Comparison of ENCODE assay signal across 23 mouse cellular contexts in genomic region chr4:118692412-118692973, GRCm38 (mm10). TPM values are rescaled to one million over a fixed set of nuclear protein-coding genes. Genes with fewer than 3 reads are reported as not detected.
DNase-seq lines count a peak whose midpoint lies in the region; ATAC-seq and TF ChIP-seq lines count a peak whose summit lies in the region.
"Had no signal": no experiment of that assay in that cellular context is flagged by ENCODE, and none has a peak within 500 bp of the region (broad histone marks: within the 10 kb centered on the region; RNA-seq: fewer than 3 reads in every experiment).

Gene Olfr1342, minus strand, starts transcription at chr4:118692756.

- no peaks in the 10 kb centered on the region for H3K9me3 ChIP-seq in hindbrain, embryonic 10.5 days
- H3K9me3 ChIP-seq in hindbrain, postnatal 0 days (ENCODE audit: low read length), result no peaks in the 10 kb centered on the region
- no peaks in the 10 kb centered on the region for H3K9me3 ChIP-seq in lung, embryonic 14.5 days (ENCODE audit: low read depth, low read length)
- H3K9me3 ChIP-seq in embryonic facial prominence, embryonic 10.5 days, result no peaks in the 10 kb centered on the region
- H3K9me3 ChIP-seq: heart, embryonic 15.5 days; neural tube, embryonic 12.5 days had no signal

- WGBS in hindbrain, embryonic 10.5 days, result 55% methylated on average over 12 of the region's 12 CpGs
- 48% methylated on average over 12 of the region's 12 CpGs for WGBS in hindbrain, postnatal 0 days
- WGBS in lung, embryonic 14.5 days, result 37% methylated on average over 12 of the region's 12 CpGs
- 31% methylated on average over 12 of the region's 12 CpGs for WGBS in embryonic facial prominence, embryonic 10.5 days

- no peak for TF ChIP-seq CTCF in hindbrain, postnatal 0 days (IDR thresholded peaks at IDR 0.05; ENCODE audit: low read depth)
- no peak for TF ChIP-seq CTCF in lung, embryonic 14.5 days (IDR thresholded peaks at IDR 0.05; ENCODE audit: low read depth)

- H3K36me3 ChIP-seq in hindbrain, embryonic 10.5 days, result no peaks in the 10 kb centered on the region
- H3K36me3 ChIP-seq in hindbrain, postnatal 0 days (ENCODE audit: insufficient read depth, low read length), result no peaks in the 10 kb centered on the region
- H3K36me3 ChIP-seq in lung, embryonic 14.5 days (ENCODE audit: insufficient read depth), result no peaks in the 10 kb centered on the region
- H3K36me3 ChIP-seq in embryonic facial prominence, embryonic 10.5 days (replicated peaks), result no peaks in the 10 kb centered on the region
- H3K36me3 ChIP-seq: heart, embryonic 15.5 days; neural tube, embryonic 12.5 days had no signal

- no peak within 1 kb of the TSS for H3K27ac ChIP-seq in hindbrain, embryonic 10.5 days
- no peak within 1 kb of the TSS for H3K27ac ChIP-seq in hindbrain, postnatal 0 days
- peak within 1 kb of the TSS; percentile 65 for H3K27ac ChIP-seq in lung, embryonic 14.5 days (ENCODE audit: low read depth)
- H3K27ac ChIP-seq in embryonic facial prominence, embryonic 10.5 days (replicated peaks), result peak within 1 kb of the TSS; percentile 24; the same call in 1 of the 2 replicates
- H3K27ac ChIP-seq: heart, embryonic 15.5 days; liver, embryonic 14.5 days; neural tube, embryonic 12.5 days; stomach, postnatal 0 days had no signal

- no peak within 1 kb of the TSS for H3K4me3 ChIP-seq in hindbrain, embryonic 10.5 days
- H3K4me3 ChIP-seq in hindbrain, postnatal 0 days (ENCODE audit: low read length), result no peak within 1 kb of the TSS
- no peak within 1 kb of the TSS for H3K4me3 ChIP-seq in lung, embryonic 14.5 days (ENCODE audit: low read depth, low read length)
- no peak within 1 kb of the TSS for H3K4me3 ChIP-seq in embryonic facial prominence, embryonic 10.5 days
- H3K4me3 ChIP-seq: erythroblast, embryonic 14.5 days; heart, embryonic 15.5 days; neural tube, embryonic 12.5 days had no signal

- ATAC-seq in hindbrain, postnatal 0 days, result no peak
- peak; percentile 28; the same call in 1 of the 2 replicates for ATAC-seq in lung, embryonic 14.5 days (ENCODE audit: insufficient read depth)
- ATAC-seq in erythroblast, adult 5-6 weeks (replicated peaks; ENCODE audit: low FRiP score, poor library complexity, severe bottlenecking), result no peak

- no peak within 1 kb of the TSS for H3K4me2 ChIP-seq in hindbrain, postnatal 0 days (ENCODE audit: low read depth, low read length)
- peak within 1 kb of the TSS; percentile 34 for H3K4me2 ChIP-seq in lung, embryonic 14.5 days
- H3K4me2 ChIP-seq: heart, embryonic 15.5 days; neural tube, embryonic 12.5 days had no signal

- H3K27me3 ChIP-seq in hindbrain, embryonic 10.5 days (ENCODE audit: insufficient read depth, poor library complexity, severe bottlenecking), result no peaks in the 10 kb centered on the region
- H3K27me3 ChIP-seq in hindbrain, postnatal 0 days (ENCODE audit: insufficient read depth, low read length), result no peaks in the 10 kb centered on the region
- H3K27me3 ChIP-seq in lung, embryonic 14.5 days (ENCODE audit: insufficient read depth, low read length), result no peaks in the 10 kb centered on the region
- H3K27me3 ChIP-seq in embryonic facial prominence, embryonic 10.5 days (replicated peaks; ENCODE audit: low read depth, poor library complexity, severe bottlenecking), result peaks cover 7% of the 10 kb centered on the region; the same call in 1 of the 2 replicates
- H3K27me3 ChIP-seq: neural tube, embryonic 12.5 days had no signal

- peaks cover 19% of the 10 kb centered on the region for H3K4me1 ChIP-seq in hindbrain, embryonic 10.5 days (replicated peaks)
- no peaks in the 10 kb centered on the region for H3K4me1 ChIP-seq in hindbrain, postnatal 0 days (ENCODE audit: insufficient read depth, low read length)
- no peaks in the 10 kb centered on the region for H3K4me1 ChIP-seq in lung, embryonic 14.5 days (ENCODE audit: insufficient read depth)
- H3K4me1 ChIP-seq in embryonic facial prominence, embryonic 10.5 days, result peaks cover 7% of the 10 kb centered on the region
- H3K4me1 ChIP-seq: heart, embryonic 15.5 days; neural tube, embryonic 12.5 days had no signal

- peak; percentile 10 for DNase-seq in hindbrain, embryonic 10.5 days (ENCODE audit: low spot score)
- DNase-seq in hindbrain, postnatal 0 days (ENCODE audit: low spot score), result no peak
- no peak for DNase-seq in lung, embryonic 14.5 days
- DNase-seq in lung, postnatal 4 days, result no peak
- peak; percentile 15 for DNase-seq in embryonic facial prominence, embryonic 10.5 days (ENCODE audit: low spot score)
- peak; percentile 5 for DNase-seq in retina, embryonic 14.5 days (ENCODE audit: low spot score)
- DNase-seq in Muller cell, postnatal 12 days (ENCODE audit: inconsistent ontology term), result no peak
- DNase-seq: adrenal gland, postnatal 25 days; cerebellum, postnatal 36 days; gastrocnemius, postnatal 14 days had no signal

- H3K9ac ChIP-seq in hindbrain, postnatal 0 days (replicated peaks; ENCODE audit: low read length), result no peak within 1 kb of the TSS
- H3K9ac ChIP-seq in lung, embryonic 14.5 days, result no peak within 1 kb of the TSS
- H3K9ac ChIP-seq: heart, embryonic 15.5 days; liver, embryonic 14.5 days; neural tube, embryonic 12.5 days had no signal

RNA-seq across cellular contexts. Expression of gene Olfr1342, which starts in this region (rescaled TPM):
- not detected in 2 replicates for polyA plus RNA-seq in hindbrain, embryonic 10.5 days (2016; fragmentation: Nextera tagmentation; extraction: Ambion mirVana)
- total RNA-seq in hindbrain, postnatal 0 days (2014; rRNA removed), result not detected in 2 replicates
- 0.04 TPM in 1 of 2 replicates, not detected in the other for polyA plus RNA-seq in hindbrain, postnatal 0 days (2015; fragmentation: Nextera tagmentation; extraction: Ambion mirVana)
- 0.74 and 0.99 TPM in 2 replicates for polyA plus RNA-seq in lung, embryonic 14.5 days (2014; fragmentation: Nextera tagmentation; extraction: Ambion mirVana)
- 0.06 TPM in 1 of 2 replicates, not detected in the other for polyA plus RNA-seq in embryonic facial prominence, embryonic 10.5 days (2016; fragmentation: Nextera tagmentation; extraction: Ambion mirVana)
- total RNA-seq in erythroblast, adult 5-6 weeks (2015; ENCODE audit: low replicate concordance), result not detected in 2 replicates
- total RNA-seq in erythroblast, adult 5-6 weeks (2017; ENCODE audit: low replicate concordance), result not detected in 2 replicates
- total RNA-seq: adrenal gland, postnatal 25 days; gastrocnemius, postnatal 14 days; layer of hippocampus, adult 8-10 months; left cerebral cortex, adult 8-10 months; megakaryocyte, adult 5-6 weeks; MEL; midbrain, postnatal 0 days had no signal
- polyA plus RNA-seq: C2C12; erythroblast, embryonic 14.5 days; heart, embryonic 15.5 days; liver, embryonic 14.5 days; midbrain, postnatal 0 days; neural tube, embryonic 12.5 days; spleen, adult 2 months; stomach, postnatal 0 days had no signal

Comparison
In these comparisons a context has a peak if more than half of its experiments do, and no peak if none do; other contexts are left out.
1. Peak in DNase-seq in hindbrain, embryonic 10.5 days; RNA of the gene not detected or under 1 TPM.
2. Peak in ATAC-seq, H3K27ac ChIP-seq and H3K4me2 ChIP-seq in lung, embryonic 14.5 days; RNA of the gene not detected or under 1 TPM.
3. Peak in DNase-seq and H3K27ac ChIP-seq in embryonic facial prominence, embryonic 10.5 days; RNA of the gene not detected or under 1 TPM.